Mouse (Mus musculus) liver, postnatal 0 days (tissue): ENCODE measurements around the gene Zfp108. TPM values are rescaled to one million over a fixed set of nuclear protein-coding genes. Genes with fewer than 3 reads are reported as not detected.

Experiments used
- ATAC-seq: fragments of 200-750 bp; cut with Nextera tagmentation; 2 replicates; pipeline ENCODE4 v1.8.0; 2017; ENCODE audit warnings: mild to moderate bottlenecking, moderate library complexity
- DNase-seq: peaks from one replicate; pipeline ENCODE4 v3.0.0-alpha.2; 2016
- H3K27ac ChIP-seq: fragments of 300-500 bp; sonication (generic); 2 replicates; pipeline ENCODE4 v1.5.1; 2014; ENCODE audit warnings: antibody characterized with exemption, moderate library complexity, mild to moderate bottlenecking, low read depth
- H3K27me3 ChIP-seq: fragments of 300-500 bp; sonication (generic); 2 replicates; pipeline ENCODE4 v1.6.1; 2014; ENCODE audit warnings: low read length, control low read depth, mixed read lengths; ENCODE audit not compliant: insufficient read depth
- H3K36me3 ChIP-seq: fragments of 300-500 bp; sonication (generic); replicated peaks from 2 replicates; pipeline ENCODE4 v1.6.1; 2014; ENCODE audit warnings: mild to moderate bottlenecking, control low read depth, low read length, moderate library complexity, mixed read lengths; ENCODE audit not compliant: insufficient read depth
- H3K4me1 ChIP-seq: fragments of 300-500 bp; sonication (generic); 2 replicates; pipeline ENCODE4 v1.6.1; 2014; ENCODE audit warnings: antibody characterized with exemption, mild to moderate bottlenecking, control low read depth; ENCODE audit not compliant: insufficient read depth
- H3K4me2 ChIP-seq: fragments of 300-500 bp; sonication (generic); 2 replicates; pipeline ENCODE4 v1.6.1; 2014; ENCODE audit warnings: low read depth, mild to moderate bottlenecking, low read length, moderate library complexity, mixed read lengths
- H3K4me3 ChIP-seq: fragments of 300-500 bp; sonication (generic); 2 replicates; pipeline ENCODE4 v1.5.1; 2014; ENCODE audit warnings: low read depth, low read length
- H3K9ac ChIP-seq: fragments of 300-500 bp; sonication (generic); replicated peaks from 2 replicates; pipeline ENCODE4 v1.6.1; 2014; ENCODE audit warnings: mild to moderate bottlenecking, moderate library complexity
- H3K9me3 ChIP-seq: fragments of 300-500 bp; sonication (generic); 2 replicates; pipeline ENCODE4 v1.6.1; 2016; ENCODE audit warnings: mild to moderate bottlenecking, control low read depth, low read length, mixed read lengths
- CTCF ChIP-seq: sonication (generic); IDR thresholded peaks from 2 replicates; pipeline ENCODE4 v1.5.1; 2016; ENCODE audit warnings: antibody characterized with exemption, low read depth
- EP300 ChIP-seq: IDR thresholded peaks from 2 replicates; pipeline ENCODE4 v1.6.1; 2016; ENCODE audit warnings: antibody characterized with exemption, low read depth, mild to moderate bottlenecking
- WGBS: fragments of 180-500 bp; shearing (Covaris S2); extraction: QIAGEN DNeasy Blood & Tissue Kit; methylation state at CpG from one replicate; pipeline ENCODE4 v1.1.7; 2014; ENCODE audit not compliant: insufficient replicate concordance; 5-methylcytosine and 5-hydroxymethylcytosine counted together
- polyA plus RNA-seq: library from polyadenylated mRNA; unstranded; fragments of >200 nt; fragmentation: Nextera tagmentation; extraction: Ambion mirVana; gene quantifications from 2 replicates; pipeline ENCODE4 v1.2.1, GENCODE M21; 2015

Zfp108 gene
- polyA plus RNA-seq, 1 experiment from 2014 or later: 0.79 TPM

DNA sequence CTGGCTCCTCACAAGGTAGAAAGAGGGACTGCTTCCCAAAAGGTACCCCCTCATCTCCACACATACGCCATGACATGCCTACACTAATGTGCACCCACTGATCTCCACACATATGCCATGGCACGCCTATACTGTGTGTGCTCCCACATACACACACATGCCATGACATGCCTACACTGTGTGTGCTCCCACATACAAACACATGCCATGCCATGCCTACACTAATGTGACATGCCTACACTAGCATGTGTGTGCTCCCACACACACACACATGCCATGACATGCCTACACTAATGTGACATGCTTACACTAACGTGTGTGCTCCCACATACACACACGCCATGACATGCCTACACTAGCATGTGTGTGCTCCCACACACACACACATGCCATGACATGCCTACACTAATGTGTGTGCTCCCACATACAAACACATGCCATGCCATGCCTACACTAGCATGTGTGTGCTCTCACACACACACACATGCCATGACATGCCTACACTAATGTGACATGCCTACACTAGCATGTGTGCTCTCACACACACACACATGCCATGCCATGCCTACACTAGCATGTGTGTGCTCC lies 35.6 kb downstream of the Zfp108 start:
- Histone ChIP-seq H3K36me3 (0 out of 2 replicates have a peak, but pooled peaks cover 2% of the 10 kb centered on the region), H3K9me3 (no peaks in the 10 kb centered on the region), H3K27me3 (no peaks in the 10 kb centered on the region), H3K27ac (no peak overlapping the region), H3K4me2 (no peak overlapping the region), H3K4me3 (no peak overlapping the region), H3K4me1 (no peaks in the 10 kb centered on the region), H3K9ac (no peak overlapping the region)
- TF ChIP-seq CTCF (no peak), EP300 (no peak)
- WGBS: 86% methylated on average over 4 of the region's 4 CpGs
- DNase-seq (no peak), ATAC-seq (no peak)

DNA sequence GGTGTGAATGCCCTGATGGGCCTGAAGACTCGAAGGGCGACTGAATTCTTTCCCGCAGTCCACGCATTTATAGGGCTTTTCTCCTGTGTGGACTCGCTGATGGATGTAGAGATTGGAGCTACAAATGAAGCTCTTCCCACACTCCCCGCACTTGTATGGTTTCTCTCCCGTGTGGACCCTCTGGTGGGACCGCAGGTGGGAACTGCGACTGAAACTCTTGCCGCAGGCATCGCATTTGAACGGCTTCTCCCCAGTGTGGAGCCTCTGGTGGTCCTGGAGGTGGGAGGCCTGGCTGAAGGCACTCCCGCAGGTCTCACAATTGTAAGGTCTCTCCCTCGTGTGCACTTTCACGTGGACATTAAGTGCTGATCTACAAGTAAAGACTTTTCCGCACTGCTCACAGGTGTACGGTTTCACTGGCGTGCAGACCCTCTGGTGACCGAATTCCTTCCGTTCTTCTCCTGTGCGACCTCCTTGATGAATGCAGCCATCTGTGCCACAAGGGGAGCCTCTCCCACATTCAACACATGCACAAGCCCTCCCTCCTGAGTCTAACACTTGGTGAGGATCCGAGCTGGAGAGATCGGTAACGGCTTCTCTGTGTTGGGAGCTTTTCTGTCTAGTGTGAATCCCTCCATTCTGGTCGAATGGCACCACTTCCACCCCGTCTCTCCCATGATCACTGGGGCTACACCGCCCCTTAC lies 36.9 kb downstream of the Zfp108 start:
- no peaks in the 10 kb centered on the region for H3K27me3 ChIP-seq
- H3K4me2 ChIP-seq: no peak overlapping the region
- no peak overlapping the region for H3K9ac ChIP-seq
- 0 out of 2 replicates have a peak, but pooled peaks cover 2% of the 10 kb centered on the region for H3K36me3 ChIP-seq
- no peak overlapping the region for H3K27ac ChIP-seq
- WGBS: 90% methylated on average over 27 of the region's 27 CpGs
- no peaks in the 10 kb centered on the region for H3K9me3 ChIP-seq
- no peak for ATAC-seq
- DNase-seq: no peak
- no peaks in the 10 kb centered on the region for H3K4me1 ChIP-seq
- TF ChIP-seq CTCF (no peak), EP300 (no peak)
- H3K4me3 ChIP-seq: no peak overlapping the region

DNA sequence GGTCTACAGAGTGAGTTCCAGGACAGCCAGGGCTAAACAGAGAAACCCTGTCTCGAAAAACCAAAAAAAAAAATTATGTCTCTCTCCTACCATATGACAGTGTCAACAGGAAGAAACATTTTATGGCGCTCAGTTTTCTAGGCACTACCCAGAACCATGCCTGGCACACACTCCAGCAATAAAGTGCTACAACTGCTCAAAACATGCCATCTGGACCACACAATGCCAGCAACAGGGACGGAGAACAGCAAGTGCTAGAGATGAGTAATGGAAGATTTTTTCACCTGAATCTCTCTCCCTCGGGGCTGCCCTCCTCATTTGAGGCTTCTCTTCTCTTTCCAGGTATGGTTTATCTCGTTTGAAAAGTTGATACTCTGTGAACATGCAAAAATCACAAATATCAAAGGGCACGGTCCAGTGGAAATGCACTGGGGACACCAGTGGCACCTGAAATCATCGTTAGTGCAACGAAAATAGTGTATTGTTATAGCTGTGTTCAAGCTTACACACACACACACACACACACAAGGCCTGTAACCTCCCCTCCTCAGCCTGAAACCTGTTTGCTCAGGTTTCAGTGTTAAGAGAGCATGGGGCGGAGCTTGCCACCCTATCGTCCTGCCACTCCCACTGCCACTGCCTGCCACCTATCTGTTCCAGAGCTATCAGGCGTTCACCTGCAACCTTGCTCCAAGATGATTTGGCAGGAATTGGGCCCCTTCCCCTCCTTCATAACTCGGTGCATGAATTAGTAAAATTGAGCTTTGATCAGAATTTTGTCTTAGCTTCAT lies 38.7 kb downstream of the Zfp108 start:
- no peak overlapping the region for H3K27ac ChIP-seq
- no peaks in the 10 kb centered on the region for H3K4me1 ChIP-seq
- DNase-seq: no peak
- ATAC-seq: no peak
- TF ChIP-seq EP300 (no peak), CTCF (no peak)
- H3K9me3 ChIP-seq: no peaks in the 10 kb centered on the region
- WGBS: 79% methylated on average over 12 of the region's 12 CpGs
- no peak overlapping the region for H3K4me3 ChIP-seq
- H3K9ac ChIP-seq: no peak overlapping the region
- H3K4me2 ChIP-seq: no peak overlapping the region
- H3K36me3 ChIP-seq: 0 out of 2 replicates have a peak, but pooled peaks cover 2% of the 10 kb centered on the region
- no peaks in the 10 kb centered on the region for H3K27me3 ChIP-seq

DNA sequence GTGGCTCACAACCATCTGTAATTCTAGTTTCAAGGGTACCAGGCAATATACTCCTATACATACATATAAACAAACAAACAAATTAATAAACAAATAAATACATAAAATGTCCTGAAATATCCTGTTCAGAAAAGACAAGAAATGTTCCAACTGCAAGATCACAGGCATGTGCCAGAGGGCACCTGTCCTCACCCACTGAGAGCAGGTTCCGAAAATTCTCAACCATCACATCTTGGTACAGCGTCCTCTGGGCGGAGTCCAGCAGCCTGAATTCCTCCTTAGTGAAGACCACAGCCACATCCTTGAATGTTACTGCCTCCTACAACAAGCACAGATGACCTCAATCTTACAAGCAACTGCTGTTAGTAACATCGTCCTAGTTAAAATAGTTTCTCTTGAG lies 40.2 kb downstream of the Zfp108 start:
- Histone ChIP-seq H3K9ac (no peak overlapping the region), H3K9me3 (no peaks in the 10 kb centered on the region), H3K4me1 (peaks cover 3% of the 10 kb centered on the region; the same call in 1 of the 2 replicates), H3K36me3 (0 out of 2 replicates have a peak, but pooled peaks cover 2% of the 10 kb centered on the region), H3K27ac (no peak overlapping the region), H3K4me3 (no peak overlapping the region), H3K27me3 (0 out of 2 replicates have a peak, but pooled peaks cover 4% of the 10 kb centered on the region), H3K4me2 (no peak overlapping the region)
- DNase-seq (no peak), ATAC-seq (no peak)
- whole genome bisulfite sequencing: 93% methylated on average over 4 of the region's 4 CpGs
- TF ChIP-seq EP300 (no peak), CTCF (no peak)

DNA sequence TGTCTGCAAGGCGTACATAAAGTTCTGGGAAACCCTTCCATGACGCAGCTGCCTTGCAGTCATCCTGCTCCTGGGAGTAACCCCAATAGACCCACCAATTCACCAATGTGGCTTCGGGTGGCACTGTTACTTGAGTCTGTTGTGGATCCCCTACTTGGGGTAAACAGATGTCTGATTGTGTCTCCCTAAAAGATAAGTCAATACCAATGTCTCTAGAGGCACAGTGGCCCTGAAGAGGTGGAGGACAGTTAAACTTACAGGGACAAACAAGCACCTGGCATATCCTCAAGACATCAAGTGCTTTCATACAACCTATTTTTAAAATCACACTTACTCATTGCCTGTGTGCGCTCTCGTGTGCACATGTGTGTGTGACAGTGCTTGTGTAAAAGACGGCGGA lies 40.8 kb downstream of the Zfp108 start:
- no peak overlapping the region for H3K4me3 ChIP-seq
- no peak for DNase-seq
- WGBS: 92% methylated on average over 7 of the region's 7 CpGs
- no peak overlapping the region for H3K9ac ChIP-seq
- H3K9me3 ChIP-seq: no peaks in the 10 kb centered on the region
- no peak overlapping the region for H3K4me2 ChIP-seq
- ATAC-seq: no peak
- 0 out of 2 replicates have a peak, but pooled peaks cover 4% of the 10 kb centered on the region for H3K27me3 ChIP-seq
- H3K36me3 ChIP-seq: 0 out of 2 replicates have a peak, but pooled peaks cover 2% of the 10 kb centered on the region
- H3K27ac ChIP-seq: no peak overlapping the region
- TF ChIP-seq EP300 (no peak), CTCF (no peak)
- H3K4me1 ChIP-seq: peaks cover 9% of the 10 kb centered on the region

DNA sequence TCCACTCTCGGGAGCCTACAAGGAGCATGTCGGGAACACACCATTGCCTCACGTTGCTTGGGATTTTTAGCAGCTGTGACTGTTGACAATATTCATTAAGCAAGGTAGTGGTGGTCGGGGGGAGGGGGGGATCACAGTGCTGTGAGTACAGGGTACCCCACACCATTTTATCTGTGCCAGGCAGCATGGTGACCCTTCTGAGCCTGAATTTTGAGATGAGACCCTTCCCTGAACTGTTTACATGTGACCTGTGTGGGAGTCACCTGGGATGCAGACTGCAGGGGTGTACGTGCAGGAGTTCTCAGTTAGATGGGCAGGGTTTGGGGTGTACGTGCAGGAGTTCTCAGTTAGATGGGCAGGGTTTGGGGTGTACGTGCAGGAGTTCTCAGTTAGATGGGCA lies 41.8 kb downstream of the Zfp108 start:
- Histone ChIP-seq H3K27ac (no peak overlapping the region), H3K27me3 (0 out of 2 replicates have a peak, but pooled peaks cover 4% of the 10 kb centered on the region), H3K9ac (no peak overlapping the region), H3K4me2 (no peak overlapping the region), H3K4me3 (no peak overlapping the region), H3K4me1 (peaks cover 15% of the 10 kb centered on the region), H3K9me3 (no peaks in the 10 kb centered on the region), H3K36me3 (0 out of 2 replicates have a peak, but pooled peaks cover 2% of the 10 kb centered on the region)
- TF ChIP-seq CTCF (no peak), EP300 (no peak)
- ATAC-seq (no peak), DNase-seq (no peak)
- 94% methylated on average over 6 of the region's 7 CpGs for WGBS
